Mouse (Mus musculus) G1E (cell line): ENCODE measurements around the gene Heatr5a.

ENCODE experiments used
- CTCF ChIP-seq: IDR thresholded peaks from 2 replicates; pipeline ENCODE4 v1.5.1; 2012; ENCODE audit warnings: low read depth, low read length, inconsistent platforms, mixed read lengths
- TAL1 ChIP-seq: conservative IDR thresholded peaks from 2 replicates; pipeline ENCODE4 v1.6.1; 2012; ENCODE audit warnings: low read depth, low read length, inconsistent platforms, mixed read lengths

DNA sequence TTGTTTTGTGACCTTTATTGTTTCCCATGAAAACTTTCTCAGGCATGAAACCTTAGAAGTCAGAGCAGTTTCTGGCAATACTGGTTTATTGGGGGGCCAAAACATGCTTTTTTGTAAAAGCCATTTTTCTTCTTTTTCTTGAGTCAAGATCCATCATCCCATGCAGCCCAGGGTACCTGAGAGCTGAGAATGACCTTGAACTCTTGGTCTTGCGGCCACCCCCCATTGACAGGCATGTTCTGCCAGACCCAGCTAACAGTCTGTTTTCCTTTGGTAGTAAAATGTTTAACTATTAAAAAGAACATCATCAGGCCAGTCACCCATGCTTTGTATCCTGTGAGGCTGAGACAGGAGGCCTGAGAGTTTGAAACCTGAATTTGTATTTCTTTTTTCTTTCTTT is 125.9 kb downstream of the Heatr5a start:
- TF ChIP-seq CTCF = no peak
- no peak for TF ChIP-seq TAL1
